Mouse (Mus musculus): ENCODE results near the gene Tcap.

DNA sequence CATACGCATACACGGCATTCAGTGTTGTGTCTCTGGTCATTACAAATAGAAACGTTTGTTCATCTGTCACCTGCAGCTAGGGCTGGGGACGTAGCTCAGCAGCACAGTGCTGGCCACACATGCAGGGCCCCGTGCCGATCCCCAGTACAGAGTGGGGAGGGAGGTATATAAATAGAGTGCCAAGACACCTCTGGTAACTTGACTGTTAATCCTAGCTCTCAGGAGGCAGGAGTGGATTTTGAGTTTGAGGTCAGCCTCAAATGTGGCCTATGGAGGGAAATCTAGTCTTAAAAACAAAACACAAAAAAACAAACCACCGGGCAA lies 15.8 kb upstream of the Tcap start:
- TF ChIP-seq GATA1 (IDR thresholded peaks at IDR 0.05; ENCODE audit: low read length) (no peak), TAL1 (IDR thresholded peaks at IDR 0.05; ENCODE audit: low read length) (no peak)
